Mouse (Mus musculus): ENCODE measurements around the gene Toporsl. TPM values are rescaled to one million over a fixed set of nuclear protein-coding genes. Genes with fewer than 3 reads are reported as not detected.

The Toporsl gene
- total RNA-seq (2021), result not detected
- long read RNA-seq, experiment 1, result 0 reads
- long read RNA-seq, experiment 2, result 0 reads

GRCm38 (mm10) chr4:52595927-52596326 lies at the start of gene Toporsl:
TSS of gene Toporsl (plus strand) at chr4:52596274.
- no peak for DNase-seq

- no peak for DNase-seq
These were observed 38.4 kb upstream of the Toporsl start for GRCm38 (mm10) chr4:52557672-52558071.

GRCm38 (mm10) chr4:52558080-52558479 lies 38.0 kb upstream of the Toporsl start:
- DNase-seq, result no peak

GRCm38 (mm10) chr4:52563859-52564258 lies 32.2 kb upstream of the Toporsl start:
- DNase-seq, result no peak

- DNase-seq, result peak; percentile 13
These were observed 9.8 kb upstream of the Toporsl start for GRCm38 (mm10) chr4:52586194-52586734.

- DNase-seq, result no peak
These were observed 2.2 kb upstream of the Toporsl start for GRCm38 (mm10) chr4:52593821-52594356.

GRCm38 (mm10) chr4:52594632-52595031 lies 1.4 kb upstream of the Toporsl start:
- no peak for DNase-seq

- DNase-seq, result no peak
These were observed 2.3 kb downstream of the Toporsl start for GRCm38 (mm10) chr4:52598180-52598881.

- no peak for DNase-seq
These were observed 10.8 kb downstream of the Toporsl start for GRCm38 (mm10) chr4:52606923-52607322.

- no peak for DNase-seq
These were observed 38.9 kb downstream of the Toporsl start for GRCm38 (mm10) chr4:52634986-52635385.

GRCm38 (mm10) chr4:52647791-52648190 lies 51.7 kb downstream of the Toporsl start:
- no peak for DNase-seq

- no peak for DNase-seq
These were observed 63.6 kb downstream of the Toporsl start for GRCm38 (mm10) chr4:52659701-52660100.

GRCm38 (mm10) chr4:52660701-52661117 lies 64.6 kb downstream of the Toporsl start:
- DNase-seq, result no peak

GRCm38 (mm10) chr4:52661311-52661710 lies 65.2 kb downstream of the Toporsl start:
- no peak for DNase-seq

Other genes starting within 250 kb of the Toporsl start
- gene Smc2, start 157.0 kb upstream of the Toporsl start, total RNA-seq (2021), result 10 to 100 TPM; 17.2 to 22.3 TPM
- not detected for gene Vma21-ps, start 99.0 kb upstream of the Toporsl start, total RNA-seq (2021)
- not detected for gene Olfr275, start 218.3 kb downstream of the Toporsl start, total RNA-seq (2021)